Mouse (Mus musculus) bone marrow macrophage, adult 2 months (primary cell): ENCODE measurements around the gene Pik3r3.

Experiments used
- CTCF ChIP-seq: IDR thresholded peaks from 2 replicates; pipeline ENCODE4 v1.5.1; 2012; ENCODE audit warnings: low read depth, mild to moderate bottlenecking, low read length, moderate library complexity
- POLR2A ChIP-seq: IDR thresholded peaks from 2 replicates; pipeline ENCODE4 v1.6.1; 2012; ENCODE audit warnings: mild to moderate bottlenecking, low read depth, low read length, borderline replicate concordance

DNA sequence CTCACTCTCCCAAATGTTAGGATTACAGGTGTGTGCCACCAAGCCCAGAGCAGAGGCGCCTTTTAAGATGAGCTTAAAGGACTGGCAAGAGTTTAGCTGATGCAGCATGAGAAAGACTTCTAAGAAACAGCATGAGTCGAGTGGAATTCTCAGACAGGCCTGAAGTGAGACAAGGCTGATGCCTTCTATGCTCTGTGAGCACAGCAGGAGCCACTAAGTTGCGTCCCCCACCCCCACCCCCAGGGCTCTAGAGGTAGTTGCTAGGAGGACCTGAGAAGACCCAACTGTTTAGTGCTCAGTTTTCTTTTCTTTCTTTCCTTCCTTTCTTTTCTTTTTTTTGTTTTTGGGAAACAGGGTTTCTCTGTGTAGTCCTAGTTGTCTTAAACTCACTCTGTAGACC is 39.3 kb upstream of the Pik3r3 start:
- no peak for TF ChIP-seq CTCF
- TF ChIP-seq POLR2A: no peak
